Mouse (Mus musculus) right cerebral cortex, postnatal 36 days (tissue): ENCODE results near the gene Tra2a.

Experiments
- DNase-seq, 2 experiments: peaks; one replicate each; pipeline ENCODE4 v3.0.0; 2022; ENCODE audit warnings: low spot score in 2 of 2, mixed read lengths in 1 of 2

Gene Tra2a

DNA sequence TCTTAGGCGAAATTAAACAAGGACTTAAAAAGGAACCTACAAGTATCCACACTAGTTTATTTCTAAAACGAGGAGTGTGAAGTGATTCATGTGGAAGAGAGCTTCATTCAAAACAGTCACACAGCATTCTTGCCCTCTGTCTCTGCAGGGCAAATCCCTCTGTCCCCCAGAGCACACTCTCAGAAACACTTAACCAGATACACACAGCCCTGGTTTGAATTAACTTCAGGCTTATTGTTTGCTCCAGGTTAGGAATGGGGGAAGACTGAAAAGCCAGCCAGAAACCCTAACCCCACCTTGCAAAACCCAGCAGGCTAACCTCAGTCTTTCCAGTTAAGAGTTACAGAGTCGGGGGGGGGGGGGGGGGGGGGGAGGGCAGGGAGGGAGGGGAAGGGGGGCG, 51.7 kb downstream of the Tra2a start:
- no peak for DNase-seq

GRCm38 (mm10) chr6:49211596-49211995, 52.2 kb downstream of the Tra2a start:
- no peak for DNase-seq

GRCm38 (mm10) chr6:49209881-49210854, 53.7 kb downstream of the Tra2a start:
- no peak for DNase-seq

GRCm38 (mm10) chr6:49208935-49209334, 54.9 kb downstream of the Tra2a start:
- DNase-seq, result no peak

DNA sequence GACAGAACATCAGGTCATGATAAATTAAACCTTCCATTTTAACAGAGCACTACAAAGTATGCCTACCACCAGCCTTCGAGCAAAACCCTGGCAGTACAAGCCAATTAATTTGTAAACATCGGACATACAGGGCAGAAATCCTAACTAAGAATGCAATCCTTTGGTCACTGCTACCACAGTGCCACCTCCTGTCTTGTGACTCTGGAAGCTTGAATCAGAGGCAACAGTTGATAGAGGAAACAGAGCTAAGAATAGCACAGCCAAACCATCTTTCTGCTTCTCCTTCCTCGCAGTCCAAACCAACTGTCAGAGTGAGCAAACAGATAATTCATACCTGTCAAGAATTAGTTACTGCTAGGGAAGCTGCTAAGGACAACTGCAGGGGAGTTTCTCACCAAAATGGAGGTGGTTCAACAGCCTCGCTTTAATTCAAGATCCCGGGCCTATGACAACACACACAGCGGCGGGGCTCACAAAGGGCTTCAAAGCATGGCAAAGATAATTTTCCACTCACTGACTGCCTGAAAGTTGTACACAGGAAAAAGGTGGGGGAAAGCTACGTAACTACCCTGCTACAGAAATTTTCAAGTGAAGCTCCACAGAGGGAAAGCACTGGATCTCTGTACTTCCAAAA, 55.4 kb downstream of the Tra2a start:
- DNase-seq, result no peak

GRCm38 (mm10) chr6:49206416-49206815, 57.4 kb downstream of the Tra2a start:
- DNase-seq, result no peak

DNA sequence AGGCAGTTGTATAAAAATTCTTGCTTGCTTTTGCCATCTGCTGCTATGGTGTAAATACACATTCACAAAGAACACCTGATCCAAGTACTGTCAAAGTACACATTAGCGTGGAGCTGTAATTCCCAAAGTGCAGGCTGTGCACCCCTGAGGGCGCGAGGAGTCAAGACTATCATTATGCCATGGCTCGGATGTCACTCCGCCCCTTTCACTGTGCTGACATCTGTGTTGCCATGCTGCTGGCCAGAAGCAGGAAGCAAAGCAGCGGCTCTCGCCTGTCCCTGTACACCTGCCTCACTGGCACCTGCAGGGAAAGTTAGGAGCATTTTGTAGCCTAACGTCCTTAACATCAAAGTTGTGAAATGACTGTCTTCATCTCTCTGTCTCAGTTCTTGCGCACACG, 68.6 kb downstream of the Tra2a start:
- no peak for DNase-seq

DNA sequence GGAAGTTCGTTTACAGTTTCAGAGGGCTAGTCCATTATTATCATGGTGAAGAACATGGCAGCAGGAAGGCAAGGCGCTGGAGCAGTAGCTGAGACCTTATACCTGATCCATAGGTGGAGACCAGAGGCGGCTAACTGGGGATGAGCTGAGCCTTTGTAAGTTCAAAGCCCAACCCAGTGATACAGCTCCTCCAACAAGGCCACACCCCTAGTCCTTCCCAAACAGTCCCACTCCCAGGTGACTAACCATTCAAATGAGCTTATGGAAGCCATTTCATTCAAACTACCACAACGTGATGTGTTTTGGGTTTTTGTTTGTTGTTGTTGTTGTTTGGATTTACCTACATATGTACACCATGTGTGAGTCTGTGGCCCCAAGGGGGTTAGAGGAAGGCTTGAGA, 69.3 kb downstream of the Tra2a start:
- no peak for DNase-seq
